In genomic region chr14:25561716-25562115, GRCm38 (mm10) we compare ENCODE assay signal across 13 mouse cellular contexts.
A peak's percentile ranks its signal among the peaks of the same experiment; 100 is the strongest.
DNase-seq lines count a peak whose midpoint lies in the region; ATAC-seq and TF ChIP-seq lines count a peak whose summit lies in the region.
"Had no signal": no experiment of that assay in that cellular context is flagged by ENCODE, and none has a peak within 500 bp of the region (broad histone marks: within the 10 kb centered on the region; RNA-seq: fewer than 3 reads in every experiment).

No protein-coding gene starts in this region.

- H3K27me3 ChIP-seq in heart, adult 2 months (ENCODE audit: control insufficient read depth, insufficient read depth, low read length), result no peaks in the 10 kb centered on the region
- no peaks in the 10 kb centered on the region for H3K27me3 ChIP-seq in kidney, postnatal 0 days (ENCODE audit: insufficient read depth, low read length)
- no peaks in the 10 kb centered on the region for H3K27me3 ChIP-seq in limb, embryonic 11.5 days (ENCODE audit: control insufficient read depth, insufficient read depth, low read length)
- H3K27me3 ChIP-seq: embryonic facial prominence, embryonic 12.5 days; liver, embryonic 12.5 days had no signal

- H3K79me2 ChIP-seq in heart, adult 2 months (replicated peaks; ENCODE audit: control insufficient read depth, insufficient read depth, low read length), result peaks cover 2% of the 10 kb centered on the region

- peaks cover 33% of the 10 kb centered on the region for H3K4me1 ChIP-seq in heart, adult 2 months (ENCODE audit: control insufficient read depth, insufficient read depth, low read length)
- peaks cover 42% of the 10 kb centered on the region for H3K4me1 ChIP-seq in kidney, postnatal 0 days (replicated peaks; ENCODE audit: insufficient read depth, low read length)
- H3K4me1 ChIP-seq in limb, embryonic 11.5 days (ENCODE audit: control insufficient read depth, insufficient read depth, low read length), result peaks cover 36% of the 10 kb centered on the region

- WGBS in heart, adult 2 months, result 5% methylated on average over 1 of the region's 1 CpGs
- WGBS in kidney, postnatal 0 days, result 6% methylated on average over 1 of the region's 1 CpGs
- 10% methylated on average over 1 of the region's 1 CpGs for WGBS in limb, embryonic 11.5 days

- peak overlapping the region; percentile 5; the same call in 1 of the 2 replicates for H3K27ac ChIP-seq in heart, adult 2 months
- H3K27ac ChIP-seq in kidney, postnatal 0 days, result peak overlapping the region; percentile 31; the same call in 1 of the 2 replicates
- H3K27ac ChIP-seq in limb, embryonic 11.5 days (replicated peaks; ENCODE audit: low read depth, low read length), result 0 out of 2 replicates have a peak overlapping the region, but pooled peaks have one; percentile 8
- H3K27ac ChIP-seq: embryonic facial prominence, embryonic 12.5 days; liver, embryonic 12.5 days had no signal

- no peak for TF ChIP-seq EP300 in heart, adult 2 months (IDR thresholded peaks at IDR 0.05; ENCODE audit: insufficient read depth, low read depth, low read length)

- no peak for DNase-seq in heart, adult 2 months
- DNase-seq in heart, postnatal 25 days (ENCODE audit: low spot score), result no peak
- peak; percentile 78 for DNase-seq in kidney, postnatal 0 days (ENCODE audit: low spot score)
- no peak for DNase-seq in kidney, adult 8-10 months
- DNase-seq in MN1 (ENCODE audit: low spot score), result peak; percentile 61
- no peak for DNase-seq in limb, embryonic 11.5 days (ENCODE audit: low spot score)
- DNase-seq in cerebellum, adult 9-11 months, result no peak
- no peak for DNase-seq in right cerebral cortex, postnatal 14 days
- DNase-seq: adrenal gland, adult 8-10 months; layer of hippocampus, adult 9-11 months; thymus, postnatal 25 days had no signal

- no peak; the same call in 1 of the 2 replicates for ATAC-seq in kidney, postnatal 0 days (replicated peaks; ENCODE audit: low FRiP score, low read depth)
- ATAC-seq in limb, embryonic 11.5 days (ENCODE audit: insufficient number of reproducible peaks, low FRiP score, low TSS enrichment, low read depth), result no peak
- ATAC-seq: liver, embryonic 12.5 days had no signal

- no peaks in the 10 kb centered on the region for H3K9me3 ChIP-seq in kidney, postnatal 0 days (replicated peaks; ENCODE audit: low read length)
- H3K9me3 ChIP-seq in limb, embryonic 11.5 days (ENCODE audit: control insufficient read depth, low read length), result no peaks in the 10 kb centered on the region
- H3K9me3 ChIP-seq: embryonic facial prominence, embryonic 12.5 days; liver, embryonic 12.5 days had no signal

- H3K36me3 ChIP-seq in heart, adult 2 months (ENCODE audit: control insufficient read depth, insufficient read depth, low read length), result peaks cover 3% of the 10 kb centered on the region
- no peaks in the 10 kb centered on the region for H3K36me3 ChIP-seq in kidney, postnatal 0 days (ENCODE audit: insufficient read depth, low read length)
- H3K36me3 ChIP-seq in limb, embryonic 11.5 days (ENCODE audit: control insufficient read depth, insufficient read depth, low read length), result peaks cover 4% of the 10 kb centered on the region; the same call in 1 of the 2 replicates

- intact Hi-C loops in heart, adult 2 months (cut with DNase I), result loop anchor here (2.0 to 10.0 kb wide), 3 partner anchors 15 to 657 kb away; no protein-coding TSS in a partner anchor
- intact Hi-C loops in heart, postnatal 25 days (cut with DNase I), result loop anchor here (5.0 to 10.0 kb wide), 6 partner anchors 34 to 1057 kb away; no protein-coding TSS in a partner anchor

- no peak overlapping the region for H3K4me2 ChIP-seq in kidney, postnatal 0 days (ENCODE audit: low read length)
- no peak overlapping the region for H3K4me2 ChIP-seq in limb, embryonic 11.5 days (ENCODE audit: low read depth, severe bottlenecking)
- H3K4me2 ChIP-seq: embryonic facial prominence, embryonic 12.5 days; liver, embryonic 12.5 days had no signal

- H3K9ac ChIP-seq in heart, adult 2 months (ENCODE audit: low read depth, low read length), result no peak overlapping the region
- no peak overlapping the region for H3K9ac ChIP-seq in kidney, postnatal 0 days (ENCODE audit: low read depth, low read length)
- no peak overlapping the region for H3K9ac ChIP-seq in limb, embryonic 11.5 days (ENCODE audit: low read length)
- H3K9ac ChIP-seq: embryonic facial prominence, embryonic 12.5 days; liver, embryonic 12.5 days had no signal

- TF ChIP-seq POLR2A in heart, adult 2 months (IDR thresholded peaks at IDR 0.05; ENCODE audit: insufficient read depth, low read depth, low read length), result no peak

- H3K4me3 ChIP-seq in heart, adult 2 months, result no peak overlapping the region
- H3K4me3 ChIP-seq in kidney, postnatal 0 days (replicated peaks; ENCODE audit: low read depth, low read length), result no peak overlapping the region
- H3K4me3 ChIP-seq in limb, embryonic 11.5 days (ENCODE audit: low read depth, low read length), result no peak overlapping the region
- H3K4me3 ChIP-seq: embryonic facial prominence, embryonic 12.5 days; liver, embryonic 12.5 days had no signal

- no peak for TF ChIP-seq CTCF in heart, adult 2 months (IDR thresholded peaks at IDR 0.05)
- TF ChIP-seq CTCF in kidney, postnatal 0 days (IDR thresholded peaks at IDR 0.05; ENCODE audit: low read depth), result no peak

Comparison
In these comparisons a context has a peak if more than half of its experiments do, and no peak if none do; other contexts are left out.
1. DNase-seq: peak in kidney, postnatal 0 days (single experiment) and MN1 (single experiment); none in heart, adult 2 months (0 of 2), heart, postnatal 25 days (single experiment), kidney, adult 8-10 months (0 of 2), limb, embryonic 11.5 days (single experiment), cerebellum, adult 9-11 months (single experiment) and right cerebral cortex, postnatal 14 days (single experiment).
2. Peak in every context shown above with its lines, with median percentiles within 50 percentile points of each other: H3K27ac ChIP-seq.